Mouse (Mus musculus) small intestine, adult 2 months (tissue): ENCODE measurements around the gene Nudt17.

ENCODE experiments used
- CTCF ChIP-seq: fragments of 200-500 bp; IDR thresholded peaks from 2 replicates; pipeline ENCODE4 v1.5.1; 2012; ENCODE audit warnings: low read depth, mild to moderate bottlenecking, control low read depth, inconsistent platforms, low read length, moderate library complexity, mixed read lengths; ENCODE audit not compliant: insufficient replicate concordance, insufficient read length; ENCODE audit errors: extremely low read depth
- POLR2A ChIP-seq: fragments of 200-500 bp; IDR thresholded peaks from 2 replicates; pipeline ENCODE4 v1.6.1; 2012; ENCODE audit warnings: low read depth, mild to moderate bottlenecking, control low read depth, inconsistent platforms, low read length, moderate library complexity

DNA sequence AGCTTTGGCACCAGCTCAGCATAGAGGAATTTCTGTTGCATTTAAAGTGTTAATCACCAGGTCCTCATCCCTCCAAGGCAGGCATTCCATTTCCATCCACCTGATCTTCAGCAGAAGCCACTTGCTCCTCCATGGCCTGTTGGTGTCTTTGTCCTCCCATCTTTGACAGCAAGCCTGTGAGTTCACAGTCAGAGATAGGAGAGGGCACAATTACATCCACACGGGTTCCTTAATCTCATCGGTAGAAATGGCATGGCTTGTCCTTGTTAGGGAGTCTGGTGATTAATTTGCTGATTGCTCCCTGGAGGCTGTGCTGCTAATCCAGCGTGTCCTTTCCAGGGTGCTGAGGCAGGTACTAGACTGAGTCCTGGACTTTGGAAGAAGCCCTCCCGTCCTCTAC is 34.8 kb downstream of the Nudt17 start:
- no peak for TF ChIP-seq CTCF
- TF ChIP-seq POLR2A: no peak
